Mouse (Mus musculus) liver, adult (tissue): ENCODE data around the gene Pla2g4c.
A peak's percentile ranks its signal among the peaks of the same experiment; 100 is the strongest.

ENCODE experiments used
- GATA4 ChIP-seq: IDR thresholded peaks from 2 replicates; pipeline ENCODE4 v1.6.1; 2014; ENCODE audit warnings: mild to moderate bottlenecking, low read length; ENCODE audit not compliant: insufficient replicate concordance

The Pla2g4c gene

GRCm38 (mm10) chr7:13324316-13324715 lies at the start of gene Pla2g4c:
Gene Pla2g4c, plus strand, starts transcription at chr7:13324655.
- no peak for TF ChIP-seq GATA4

GRCm38 (mm10) chr7:13277081-13277480 lies 47.4 kb upstream of the Pla2g4c start, which contains the start of gene Lig1:
Gene Lig1, plus strand, starts transcription at chr7:13277283.
- TF ChIP-seq GATA4, result no peak

- no peak for TF ChIP-seq GATA4
These were observed 46.6 kb upstream of the Pla2g4c start for GRCm38 (mm10) chr7:13277833-13278232.

GRCm38 (mm10) chr7:13278308-13278891 lies 46.1 kb upstream of the Pla2g4c start, which contains the start of gene Zswim9:
Gene Zswim9, minus strand, starts transcription at chr7:13278721.
- no peak; the same call in 1 of the 2 replicates for TF ChIP-seq GATA4

GRCm38 (mm10) chr7:13288621-13289020 lies 35.8 kb upstream of the Pla2g4c start:
- no peak for TF ChIP-seq GATA4

- 0 out of 2 replicates have a peak, but pooled peaks have one; percentile 34 for TF ChIP-seq GATA4
These were observed 34.3 kb upstream of the Pla2g4c start for GRCm38 (mm10) chr7:13290041-13290675.

- no peak for TF ChIP-seq GATA4
These were observed 33.1 kb upstream of the Pla2g4c start for GRCm38 (mm10) chr7:13291370-13291769.

GRCm38 (mm10) chr7:13293878-13294855 lies 30.3 kb upstream of the Pla2g4c start:
- no peak for TF ChIP-seq GATA4

- TF ChIP-seq GATA4, result no peak
These were observed 29.2 kb upstream of the Pla2g4c start for GRCm38 (mm10) chr7:13295256-13295655.

GRCm38 (mm10) chr7:13297636-13298035 lies 26.8 kb upstream of the Pla2g4c start:
- no peak for TF ChIP-seq GATA4

- no peak for TF ChIP-seq GATA4
These were observed 25.6 kb upstream of the Pla2g4c start for GRCm38 (mm10) chr7:13298821-13299220.

GRCm38 (mm10) chr7:13301643-13302042 lies 22.8 kb upstream of the Pla2g4c start:
- no peak for TF ChIP-seq GATA4

GRCm38 (mm10) chr7:13302780-13303179 lies 21.7 kb upstream of the Pla2g4c start:
- no peak for TF ChIP-seq GATA4

- TF ChIP-seq GATA4, result no peak
These were observed 21.1 kb upstream of the Pla2g4c start for GRCm38 (mm10) chr7:13303372-13303771.

- TF ChIP-seq GATA4, result no peak
These were observed 15.0 kb upstream of the Pla2g4c start for GRCm38 (mm10) chr7:13309407-13309806.
